Mouse (Mus musculus) C2C12 (cell line): Measurements from ENCODE around the gene Noto.

ENCODE experiments used
- CTCF ChIP-seq: IDR thresholded peaks from one replicate; pipeline ENCODE4 v1.5.1; 2011; ENCODE audit not compliant: control insufficient read depth, insufficient read depth, insufficient read length
- MAX ChIP-seq: IDR thresholded peaks from one replicate; pipeline ENCODE4 v1.6.1; 2011; ENCODE audit warnings: mild to moderate bottlenecking, control low read depth

- no peak for TF ChIP-seq MAX
- TF ChIP-seq CTCF = no peak
Measured at GRCm38 (mm10) chr6:85465381-85465780, 41.7 kb downstream of the Noto start.
